Mouse (Mus musculus): ENCODE results near the gene Chd8. TPM values are rescaled to one million over a fixed set of nuclear protein-coding genes. Genes with fewer than 3 reads are reported as not detected.
A peak's percentile ranks its signal among the peaks of the same experiment; 100 is the strongest.

Chd8 gene
- total and polyA plus RNA-seq, 3 experiments = 17.3 to 96.8 (median 49.2) TPM

DNA sequence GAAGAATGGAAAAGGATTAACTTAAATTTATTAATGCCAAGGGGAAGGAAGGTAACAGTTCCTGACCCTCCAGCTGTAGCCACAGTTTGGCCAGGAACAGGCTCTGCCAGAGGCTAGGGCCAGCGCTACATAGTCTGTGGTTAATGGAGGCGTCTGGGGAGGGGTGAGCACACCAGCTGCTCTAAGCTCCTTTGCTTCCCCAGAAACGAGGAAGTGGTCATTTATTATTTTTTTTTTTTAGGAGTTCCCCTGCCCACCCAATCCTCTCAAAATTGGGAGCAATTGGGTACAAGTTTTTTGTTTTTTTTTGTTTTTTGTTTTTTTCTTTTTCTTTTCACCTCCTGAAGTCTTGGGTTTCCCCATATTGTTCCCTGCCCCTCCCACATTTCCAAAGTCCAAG lies 59.4 kb downstream of the Chd8 start:
- TF ChIP-seq JUN (IDR thresholded peaks at IDR 0.05; ENCODE audit: insufficient read depth, low read depth, low read length) = no peak
- TF ChIP-seq PAX5 (IDR thresholded peaks at IDR 0.05; ENCODE audit: low read length) = no peak
- 0 out of 2 replicates have a peak, but pooled peaks have one; percentile 29 for TF ChIP-seq ETS1 (conservative IDR thresholded peaks at IDR 0.05; ENCODE audit: low read depth, low read length)
- no peak for TF ChIP-seq NELFE (IDR thresholded peaks at IDR 0.05; ENCODE audit: low read depth, low read length)
- TF ChIP-seq JUND (conservative IDR thresholded peaks at IDR 0.05; ENCODE audit: low read depth, low read length) = no peak
- peak; percentile 52; the same call in 1 of the 2 replicates for TF ChIP-seq EP300 (IDR thresholded peaks at IDR 0.05; ENCODE audit: low read length)
- TF ChIP-seq GABPA (IDR thresholded peaks at IDR 0.05; ENCODE audit: insufficient replicate concordance, low read depth, low read length) = no peak
- peak; percentile 41; the same call in 1 of the 2 replicates for TF ChIP-seq ELF1 (IDR thresholded peaks at IDR 0.05; ENCODE audit: low read depth, low read length)
- TF ChIP-seq SIN3A (IDR thresholded peaks at IDR 0.05; ENCODE audit: low read length) = no peak
- peak; percentile 86 for TF ChIP-seq ZNF384 (IDR thresholded peaks at IDR 0.05; ENCODE audit: low read depth, low read length)
- no peak for TF ChIP-seq USF1 (IDR thresholded peaks at IDR 0.05; ENCODE audit: low read depth, low read length)
- peak overlapping the region; percentile 32 to 94 (median 59) for H3K4me3 ChIP-seq (replicated peaks in 1 of 3; ENCODE audit: low read depth in 2 of 3, low read length in 2 of 3, poor library complexity in 1 of 3)
- peak; percentile 57 for DNase-seq (ENCODE audit: extremely low read depth)

DNA sequence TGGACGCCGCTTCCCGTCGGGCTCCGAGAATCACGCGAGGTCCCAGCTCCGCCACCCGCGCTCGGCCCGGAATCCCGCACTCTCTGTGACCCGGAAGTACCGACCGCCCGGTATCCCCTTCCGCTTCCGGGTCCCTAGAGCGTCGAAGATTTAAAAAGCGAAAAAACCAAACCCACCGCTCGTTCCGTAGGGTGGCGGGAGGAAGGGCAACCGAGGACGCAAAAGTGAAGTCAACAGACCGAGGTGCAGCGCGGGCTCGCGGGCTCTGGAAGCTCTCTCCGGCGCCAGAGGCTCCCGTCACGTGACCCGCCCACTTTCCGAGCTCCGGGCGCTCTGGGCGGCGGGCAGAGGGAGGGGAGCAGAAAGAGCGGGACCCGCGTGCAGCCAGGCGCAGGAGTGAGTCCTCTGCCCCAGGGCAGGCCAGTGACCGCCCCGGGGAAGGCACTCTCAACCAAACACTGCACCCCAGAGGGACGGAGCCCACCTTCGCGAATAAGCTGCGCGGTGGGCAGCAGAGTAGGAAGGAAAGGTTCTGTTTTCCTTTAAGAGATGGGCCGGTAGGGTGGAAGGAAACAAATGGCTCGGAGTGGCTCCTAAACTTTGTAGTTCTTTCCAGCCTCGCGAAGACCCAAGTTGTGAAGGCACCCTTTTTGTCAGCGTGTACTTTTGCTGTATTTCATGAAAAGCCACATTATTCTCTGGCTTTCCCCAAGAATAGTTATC lies 60.3 kb downstream of the Chd8 start, which contains the start of gene Supt16:
Gene Supt16, minus strand, starts transcription at position 261 of the 723 bp plus-strand sequence.
- Histone ChIP-seq H3K79me2 (replicated peaks; ENCODE audit: control insufficient read depth, extremely low read depth, insufficient read depth, poor library complexity, severe bottlenecking) (peaks cover 45% of the 10 kb centered on the region), H3K27ac (ENCODE audit: insufficient read depth, low read depth) (peak within 1 kb of the TSS; percentile 88), H3K4me2 (ENCODE audit: insufficient read depth, low read depth, poor library complexity, severe bottlenecking) (peak within 1 kb of the TSS; percentile 99), H3K36me3 (replicated peaks in 1 of 2; ENCODE audit: control insufficient read depth in 1 of 2, insufficient read depth in 1 of 2, low read length in 1 of 2) (peaks cover 20 to 56% of the 10 kb centered on the region in 2 experiments), H3K9ac (ENCODE audit: insufficient read depth, low read depth) (peak within 1 kb of the TSS; percentile 92), H3K4me3 (replicated peaks in 1 of 3; ENCODE audit: low read depth in 2 of 3, low read length in 2 of 3, poor library complexity in 1 of 3) (peak within 1 kb of the TSS; percentile 59 to 94 (median 73)), H3K9me3 (replicated peaks; ENCODE audit: low read length) (no peaks in the 10 kb centered on the region), H3K4me1 (ENCODE audit: control insufficient read depth in 1 of 2, insufficient read depth in 2 of 2) (peaks cover 5 to 36% of the 10 kb centered on the region in 2 experiments; a peak in 3 of 4 replicates), H3K27me3 (replicated peaks) (no peaks in the 10 kb centered on the region)
- in situ Hi-C loops (cut with MboI; ENCODE audit: low pct_ligation_motif_present, low pct_unique_long_range_greater_than_20kb, low sequenced_read_pairs) = loop anchor here (10.0 kb wide), 1 partner anchor 137 kb away; no protein-coding TSS in a partner anchor
- DNase-seq (ENCODE audit: extremely low read depth) = peak; percentile 86
- dilution Hi-C loops (cut with MboI; ENCODE audit: extremely low pct_ligation_motif_present, extremely low pct_unique_long_range_greater_than_20kb, low sequenced_read_pairs) = no loop called here
- TF ChIP-seq RCOR1 (conservative IDR thresholded peaks at IDR 0.05; ENCODE audit: low read depth, low read length) = peak; percentile 87
- no peak for TF ChIP-seq EP300 (IDR thresholded peaks at IDR 0.05; ENCODE audit: low read length)
- peak; percentile 82 for TF ChIP-seq POLR2A (IDR thresholded peaks at IDR 0.05; ENCODE audit: low read depth, low read length)
- peak; percentile 93 for TF ChIP-seq MAX (IDR thresholded peaks at IDR 0.05; ENCODE audit: low read length)
- no peak; the same call in 1 of the 2 replicates for TF ChIP-seq ZMIZ1 (IDR thresholded peaks at IDR 0.05; ENCODE audit: low read depth, low read length)
- TF ChIP-seq MXI1 (IDR thresholded peaks at IDR 0.05; ENCODE audit: low read depth, low read length) = peak; percentile 73; the same call in 1 of the 2 replicates
- TF ChIP-seq PAX5 (IDR thresholded peaks at IDR 0.05; ENCODE audit: low read length) = no peak
- peak; percentile 61; the same call in 1 of the 2 replicates for TF ChIP-seq MYC (IDR thresholded peaks at IDR 0.05; ENCODE audit: low read depth, low read length)
- TF ChIP-seq ZNF384 (IDR thresholded peaks at IDR 0.05; ENCODE audit: low read depth, low read length) = no peak
- TF ChIP-seq JUN (IDR thresholded peaks at IDR 0.05; ENCODE audit: insufficient read depth, low read depth, low read length) = no peak
- TF ChIP-seq MAFK (IDR thresholded peaks at IDR 0.05; ENCODE audit: insufficient replicate concordance, low read length) = no peak
- peak; percentile 89 for TF ChIP-seq POLR2AphosphoS2 (IDR thresholded peaks at IDR 0.05; ENCODE audit: low read depth, low read length)
- peak; percentile 97 for TF ChIP-seq CHD2 (IDR thresholded peaks at IDR 0.05; ENCODE audit: low read length)
- peak; percentile 69; the same call in 1 of the 2 replicates for TF ChIP-seq TBP (conservative IDR thresholded peaks at IDR 0.05; ENCODE audit: low read depth, low read length)
- peak; percentile 91 for TF ChIP-seq HCFC1 (IDR thresholded peaks at IDR 0.05; ENCODE audit: low read depth, low read length)
- TF ChIP-seq RAD21 (IDR thresholded peaks at IDR 0.05; ENCODE audit: low read depth, low read length) = no peak
- TF ChIP-seq TCF12 (IDR thresholded peaks at IDR 0.05; ENCODE audit: low read depth, low read length) = peak; percentile 55
- TF ChIP-seq USF1 (IDR thresholded peaks at IDR 0.05; ENCODE audit: low read depth, low read length) = peak; percentile 95
- peak; percentile 27; the same call in 1 of the 2 replicates for TF ChIP-seq GABPA (IDR thresholded peaks at IDR 0.05; ENCODE audit: insufficient replicate concordance, low read depth, low read length)
- TF ChIP-seq SMC3 (IDR thresholded peaks at IDR 0.05; ENCODE audit: low read depth, low read length) = no peak
- TF ChIP-seq E2F4 (IDR thresholded peaks at IDR 0.05; ENCODE audit: insufficient replicate concordance, low read depth, low read length) = peak; percentile 71; the same call in 1 of the 2 replicates
- TF ChIP-seq ELF1 (IDR thresholded peaks at IDR 0.05; ENCODE audit: low read depth, low read length) = peak; percentile 95
- peak; percentile 96 for TF ChIP-seq SIN3A (IDR thresholded peaks at IDR 0.05; ENCODE audit: low read length)
- TF ChIP-seq CHD1 (IDR thresholded peaks at IDR 0.05; ENCODE audit: low read depth, low read length) = no peak
- TF ChIP-seq KAT2A (IDR thresholded peaks at IDR 0.05; ENCODE audit: insufficient replicate concordance, low read length) = peak; percentile 91; the same call in 1 of the 2 replicates

More for the DNA sequence above, 59.4 kb downstream of the Chd8 start:
- no peaks in the 10 kb centered on the region for H3K27me3 ChIP-seq (replicated peaks)
- H3K27ac ChIP-seq (ENCODE audit: insufficient read depth, low read depth) = peak overlapping the region; percentile 13
- H3K9me3 ChIP-seq (replicated peaks; ENCODE audit: low read length) = no peaks in the 10 kb centered on the region
- dilution Hi-C loops (cut with MboI; ENCODE audit: extremely low pct_ligation_motif_present, extremely low pct_unique_long_range_greater_than_20kb, low sequenced_read_pairs) (no loop called here), in situ Hi-C loops (cut with MboI; ENCODE audit: low pct_ligation_motif_present, low pct_unique_long_range_greater_than_20kb, low sequenced_read_pairs) (loop anchor here (10.0 kb wide), 1 partner anchor 137 kb away; no protein-coding TSS in a partner anchor)
- peaks cover 25 to 56% of the 10 kb centered on the region in 2 experiments for H3K36me3 ChIP-seq (replicated peaks in 1 of 2; ENCODE audit: control insufficient read depth in 1 of 2, insufficient read depth in 1 of 2, low read length in 1 of 2)
- H3K79me2 ChIP-seq (replicated peaks; ENCODE audit: control insufficient read depth, extremely low read depth, insufficient read depth, poor library complexity, severe bottlenecking) = peaks cover 36% of the 10 kb centered on the region
- peak overlapping the region; percentile 71; the same call in 1 of the 2 replicates for H3K4me2 ChIP-seq (ENCODE audit: insufficient read depth, low read depth, poor library complexity, severe bottlenecking)
- peaks cover 5 to 31% of the 10 kb centered on the region in 2 experiments; a peak in 3 of 4 replicates for H3K4me1 ChIP-seq (ENCODE audit: control insufficient read depth in 1 of 2, insufficient read depth in 2 of 2)
- H3K9ac ChIP-seq (ENCODE audit: insufficient read depth, low read depth) = peak overlapping the region; percentile 92; the same call in 1 of the 2 replicates

Data from CH12.LX (cell line).